Mouse (Mus musculus): ENCODE results near the gene Aqp7.

Aqp7 gene

GRCm38 (mm10) chr4:41000842-41001639 lies 46.9 kb downstream of the Aqp7 start:
- DNase-seq (ENCODE audit: low spot score in 2 of 2) = no peak

- DNase-seq (ENCODE audit: low spot score in 2 of 2) = no peak
Observed at GRCm38 (mm10) chr4:41000271-41000670, 47.7 kb downstream of the Aqp7 start.

- DNase-seq (ENCODE audit: low spot score in 2 of 2) = no peak
Observed at GRCm38 (mm10) chr4:40997916-40998315, 50.0 kb downstream of the Aqp7 start.

GRCm38 (mm10) chr4:40996302-40996701 lies 51.6 kb downstream of the Aqp7 start:
- DNase-seq (ENCODE audit: low spot score in 2 of 2) = no peak

- no peak for DNase-seq (ENCODE audit: low spot score in 2 of 2)
Observed at GRCm38 (mm10) chr4:40989633-40990032, 58.3 kb downstream of the Aqp7 start.

GRCm38 (mm10) chr4:40983686-40984085 lies 64.3 kb downstream of the Aqp7 start:
- no peak for DNase-seq (ENCODE audit: low spot score in 2 of 2)

Measured in urinary bladder, adult 18-20 months (tissue).